Mouse (Mus musculus) liver, postnatal 0 days (tissue): ENCODE data around the gene Slc35a3. TPM values are rescaled to one million over a fixed set of nuclear protein-coding genes. Genes with fewer than 3 reads are reported as not detected.

Source experiments
- ATAC-seq: fragments of 200-750 bp; cut with Nextera tagmentation; 2 replicates; pipeline ENCODE4 v1.8.0; 2017; ENCODE audit warnings: mild to moderate bottlenecking, moderate library complexity
- DNase-seq: peaks from one replicate; pipeline ENCODE4 v3.0.0-alpha.2; 2016
- H3K27ac ChIP-seq: fragments of 300-500 bp; sonication (generic); 2 replicates; pipeline ENCODE4 v1.5.1; 2014; ENCODE audit warnings: antibody characterized with exemption, moderate library complexity, mild to moderate bottlenecking, low read depth
- H3K27me3 ChIP-seq: fragments of 300-500 bp; sonication (generic); 2 replicates; pipeline ENCODE4 v1.6.1; 2014; ENCODE audit warnings: low read length, control low read depth, mixed read lengths; ENCODE audit not compliant: insufficient read depth
- H3K36me3 ChIP-seq: fragments of 300-500 bp; sonication (generic); replicated peaks from 2 replicates; pipeline ENCODE4 v1.6.1; 2014; ENCODE audit warnings: mild to moderate bottlenecking, control low read depth, low read length, moderate library complexity, mixed read lengths; ENCODE audit not compliant: insufficient read depth
- H3K4me1 ChIP-seq: fragments of 300-500 bp; sonication (generic); 2 replicates; pipeline ENCODE4 v1.6.1; 2014; ENCODE audit warnings: antibody characterized with exemption, mild to moderate bottlenecking, control low read depth; ENCODE audit not compliant: insufficient read depth
- H3K4me2 ChIP-seq: fragments of 300-500 bp; sonication (generic); 2 replicates; pipeline ENCODE4 v1.6.1; 2014; ENCODE audit warnings: low read depth, mild to moderate bottlenecking, low read length, moderate library complexity, mixed read lengths
- H3K4me3 ChIP-seq: fragments of 300-500 bp; sonication (generic); 2 replicates; pipeline ENCODE4 v1.5.1; 2014; ENCODE audit warnings: low read depth, low read length
- H3K9ac ChIP-seq: fragments of 300-500 bp; sonication (generic); replicated peaks from 2 replicates; pipeline ENCODE4 v1.6.1; 2014; ENCODE audit warnings: mild to moderate bottlenecking, moderate library complexity
- H3K9me3 ChIP-seq: fragments of 300-500 bp; sonication (generic); 2 replicates; pipeline ENCODE4 v1.6.1; 2016; ENCODE audit warnings: mild to moderate bottlenecking, control low read depth, low read length, mixed read lengths
- CTCF ChIP-seq: sonication (generic); IDR thresholded peaks from 2 replicates; pipeline ENCODE4 v1.5.1; 2016; ENCODE audit warnings: antibody characterized with exemption, low read depth
- EP300 ChIP-seq: IDR thresholded peaks from 2 replicates; pipeline ENCODE4 v1.6.1; 2016; ENCODE audit warnings: antibody characterized with exemption, low read depth, mild to moderate bottlenecking
- WGBS: fragments of 180-500 bp; shearing (Covaris S2); extraction: QIAGEN DNeasy Blood & Tissue Kit; methylation state at CpG from one replicate; pipeline ENCODE4 v1.1.7; 2014; ENCODE audit not compliant: insufficient replicate concordance; 5-methylcytosine and 5-hydroxymethylcytosine counted together
- polyA plus RNA-seq: library from polyadenylated mRNA; unstranded; fragments of >200 nt; fragmentation: Nextera tagmentation; extraction: Ambion mirVana; gene quantifications from 2 replicates; pipeline ENCODE4 v1.2.1, GENCODE M21; 2015

The Slc35a3 gene
- polyA plus RNA-seq, 1 experiment from 2014 or later: 7.5 TPM

DNA sequence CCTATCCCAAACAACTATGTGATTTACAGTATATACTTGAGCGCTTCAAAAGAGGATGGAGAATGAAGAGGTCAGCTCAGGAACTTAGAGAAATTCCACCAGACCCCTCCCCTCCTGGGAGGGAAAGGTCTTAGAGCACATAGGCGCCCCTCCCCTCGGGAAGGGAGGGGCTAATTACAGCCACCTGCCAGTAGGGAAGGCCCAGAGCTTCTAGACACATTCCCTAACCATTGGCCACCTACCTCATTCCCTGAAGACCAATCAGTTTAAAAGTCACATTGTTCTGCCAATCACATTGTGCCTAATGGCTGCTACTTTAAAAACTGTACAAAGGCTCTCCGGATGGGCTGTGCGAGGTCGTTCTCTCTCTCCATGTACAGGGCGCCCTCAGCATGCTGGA, 90.0 kb downstream of the Slc35a3 start:
- H3K4me1 ChIP-seq: 0 out of 2 replicates have a peak, but pooled peaks cover 4% of the 10 kb centered on the region
- no peak overlapping the region for H3K4me2 ChIP-seq
- H3K27me3 ChIP-seq: no peaks in the 10 kb centered on the region
- no peak overlapping the region for H3K27ac ChIP-seq
- no peak overlapping the region for H3K9ac ChIP-seq
- TF ChIP-seq EP300 (no peak), CTCF (no peak)
- 87% methylated on average over 7 of the region's 7 CpGs for WGBS
- H3K36me3 ChIP-seq: peaks cover 36% of the 10 kb centered on the region
- no peak overlapping the region for H3K4me3 ChIP-seq
- no peak for ATAC-seq
- DNase-seq: no peak
- H3K9me3 ChIP-seq: no peaks in the 10 kb centered on the region

DNA sequence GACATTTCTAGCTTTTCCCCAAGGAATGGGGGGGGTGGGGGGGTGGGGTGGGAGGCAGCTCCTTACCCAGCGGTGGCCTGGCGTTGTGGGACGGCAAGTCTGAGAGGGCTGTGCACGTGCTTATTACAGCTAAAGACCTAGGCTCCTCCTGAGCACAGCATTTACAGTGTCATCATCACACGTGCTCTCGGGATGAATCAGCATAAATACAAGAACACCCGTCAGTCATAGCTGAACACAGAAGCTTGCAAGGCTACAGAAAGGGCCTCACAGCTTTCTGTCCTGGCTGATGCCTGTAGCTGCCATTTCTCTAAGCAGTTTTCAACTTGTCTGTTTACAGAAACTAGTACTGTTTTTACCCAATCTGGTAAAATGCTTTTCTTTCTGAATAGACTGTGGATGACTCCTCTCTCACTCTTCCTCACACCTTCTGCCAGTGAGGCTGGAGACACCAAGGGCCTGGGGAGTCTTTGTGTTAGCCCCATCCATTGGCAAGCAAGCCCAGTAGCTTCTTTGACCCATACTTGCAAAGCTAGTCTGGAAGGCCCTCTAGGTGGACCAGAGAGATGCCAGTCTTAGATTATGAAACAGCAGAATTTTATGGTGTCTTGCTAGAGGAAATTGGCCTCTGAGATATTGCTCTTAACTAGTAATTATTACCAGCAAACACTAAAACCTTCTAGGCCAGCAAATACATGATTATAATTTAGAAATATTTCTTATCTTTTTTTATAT, 91.8 kb downstream of the Slc35a3 start:
- no peak for TF ChIP-seq CTCF
- TF ChIP-seq EP300: no peak; the same call in 1 of the 2 replicates
- Histone ChIP-seq H3K4me2 (no peak overlapping the region), H3K36me3 (peaks cover 35% of the 10 kb centered on the region), H3K9me3 (no peaks in the 10 kb centered on the region), H3K4me1 (0 out of 2 replicates have a peak, but pooled peaks cover 4% of the 10 kb centered on the region), H3K9ac (no peak overlapping the region), H3K27me3 (no peaks in the 10 kb centered on the region), H3K27ac (peak overlapping the region; percentile 2; the same call in 1 of the 2 replicates), H3K4me3 (no peak overlapping the region)
- ATAC-seq: peak; percentile 96
- DNase-seq: no peak
- WGBS: 56% methylated on average over 7 of the region's 7 CpGs

Other genes with a start within 250 kb of the Slc35a3 start
- 20.3 and 20.9 TPM in 2 replicates for gene Rtca, start 204.6 kb downstream of the Slc35a3 start, polyA plus RNA-seq
- gene Dbt, start 199.8 kb downstream of the Slc35a3 start, polyA plus RNA-seq: 15.0 and 17.4 TPM in 2 replicates
- 1.6 and 1.9 TPM in 2 replicates for gene Lrrc39, start 149.9 kb downstream of the Slc35a3 start, polyA plus RNA-seq
- gene Sass6, start 117.8 kb downstream of the Slc35a3 start, polyA plus RNA-seq: 6.5 and 7.4 TPM in 2 replicates
- gene Trmt13, start 98.2 kb downstream of the Slc35a3 start, polyA plus RNA-seq: 7.4 and 7.6 TPM in 2 replicates
- gene Mfsd14a, start 50.2 kb downstream of the Slc35a3 start, polyA plus RNA-seq: 28.2 and 30.5 TPM in 2 replicates
- not detected in 2 replicates for gene Gm43191, start 31.6 kb downstream of the Slc35a3 start, polyA plus RNA-seq
- 8.4 and 9.1 TPM in 2 replicates for gene Agl, start 95.3 kb upstream of the Slc35a3 start, polyA plus RNA-seq
- gene Frrs1, start 146.6 kb upstream of the Slc35a3 start, polyA plus RNA-seq: 20.6 and 22.7 TPM in 2 replicates